Mouse (Mus musculus) midbrain, embryonic 14.5 days (tissue): ENCODE data around the gene Tle4. TPM values are rescaled to one million over a fixed set of nuclear protein-coding genes. Genes with fewer than 3 reads are reported as not detected.
A peak's percentile ranks its signal among the peaks of the same experiment; 100 is the strongest.

ENCODE experiments used
- ATAC-seq: fragments of 200-750 bp; cut with Nextera tagmentation; 2 replicates; pipeline ENCODE4 v1.8.0; 2017; ENCODE audit warnings: moderate number of reproducible peaks, moderate library complexity; ENCODE audit not compliant: low FRiP score, low TSS enrichment
- DNase-seq: peaks from one replicate; pipeline ENCODE4 v3.0.0-alpha.2; 2015
- H3K27ac ChIP-seq: fragments of 300-500 bp; sonication (generic); replicated peaks from 2 replicates; pipeline ENCODE4 v1.5.1; 2014; ENCODE audit warnings: mild to moderate bottlenecking, low read depth, low read length, moderate library complexity
- H3K27me3 ChIP-seq: fragments of 300-500 bp; sonication (generic); 2 replicates; pipeline ENCODE4 v1.6.1; 2014; ENCODE audit warnings: low read length, control low read depth, mixed read lengths; ENCODE audit not compliant: control insufficient read depth, insufficient read depth
- H3K36me3 ChIP-seq: fragments of 300-500 bp; sonication (generic); 2 replicates; pipeline ENCODE4 v1.6.1; 2014; ENCODE audit warnings: low read length, control low read depth; ENCODE audit not compliant: control insufficient read depth, insufficient read depth
- H3K4me1 ChIP-seq: fragments of 300-500 bp; sonication (generic); 2 replicates; pipeline ENCODE4 v1.6.1; 2014; ENCODE audit warnings: mild to moderate bottlenecking, antibody characterized with exemption, low read length, control low read depth; ENCODE audit not compliant: control insufficient read depth, insufficient read depth
- H3K4me2 ChIP-seq: fragments of 300-500 bp; sonication (generic); 2 replicates; pipeline ENCODE4 v1.6.1; 2014; ENCODE audit warnings: mild to moderate bottlenecking, low read length, moderate library complexity
- H3K4me3 ChIP-seq: fragments of 300-500 bp; sonication (generic); replicated peaks from 2 replicates; pipeline ENCODE4 v1.5.1; 2014; ENCODE audit warnings: low read depth, low read length
- H3K9ac ChIP-seq: fragments of 300-500 bp; sonication (generic); replicated peaks from 2 replicates; pipeline ENCODE4 v1.6.1; 2014; ENCODE audit warnings: mild to moderate bottlenecking, low read length, moderate library complexity
- H3K9me3 ChIP-seq: fragments of 300-500 bp; sonication (generic); 2 replicates; pipeline ENCODE4 v1.6.1; 2016; ENCODE audit warnings: low read length, control low read depth, mixed read lengths; ENCODE audit not compliant: control insufficient read depth
- WGBS: fragments of 180-500 bp; shearing (Covaris S2); extraction: QIAGEN DNeasy Blood & Tissue Kit; methylation state at CpG from one replicate; pipeline ENCODE4 v1.1.7; 2014; 5-methylcytosine and 5-hydroxymethylcytosine counted together
- polyA plus RNA-seq: library from polyadenylated mRNA; unstranded; fragments of >200 nt; fragmentation: Nextera tagmentation; extraction: Ambion mirVana; gene quantifications from 2 replicates; pipeline ENCODE4 v1.2.1, GENCODE M21; 2014

The Tle4 gene
- polyA plus RNA-seq, 1 experiment from 2014 or later, result 34.5 TPM

DNA sequence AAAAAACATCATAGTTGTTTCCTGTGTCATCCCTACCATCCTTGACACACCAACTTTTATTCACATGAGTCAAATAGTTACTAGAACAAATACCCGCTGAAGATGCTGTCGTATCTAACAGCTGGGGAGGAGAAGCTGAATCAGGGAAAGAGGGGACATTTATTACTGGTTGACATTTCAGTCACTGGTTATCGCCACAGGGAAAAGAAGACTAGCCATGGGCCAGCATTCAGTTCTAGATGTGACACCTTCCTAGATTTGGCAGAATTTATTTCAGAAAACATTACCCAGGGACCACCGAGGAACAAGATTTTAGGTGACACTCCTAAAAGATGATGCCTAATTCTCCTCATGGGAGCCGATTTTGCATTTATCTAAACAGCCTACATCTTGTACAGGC lies 156.0 kb downstream of the Tle4 start:
- DNase-seq (no peak), ATAC-seq (no peak)
- H3K9me3 ChIP-seq, result no peaks in the 10 kb centered on the region
- WGBS, result 94% methylated on average over 5 of the region's 5 CpGs
- 0 out of 2 replicates have a peak, but pooled peaks cover 5% of the 10 kb centered on the region for H3K4me1 ChIP-seq
- H3K36me3 ChIP-seq, result no peaks in the 10 kb centered on the region
- H3K27me3 ChIP-seq, result 0 out of 2 replicates have a peak, but pooled peaks cover 3% of the 10 kb centered on the region
- no peak overlapping the region for H3K4me2 ChIP-seq
- H3K9ac ChIP-seq, result no peak overlapping the region
- H3K27ac ChIP-seq, result no peak overlapping the region
- H3K4me3 ChIP-seq, result no peak overlapping the region

DNA sequence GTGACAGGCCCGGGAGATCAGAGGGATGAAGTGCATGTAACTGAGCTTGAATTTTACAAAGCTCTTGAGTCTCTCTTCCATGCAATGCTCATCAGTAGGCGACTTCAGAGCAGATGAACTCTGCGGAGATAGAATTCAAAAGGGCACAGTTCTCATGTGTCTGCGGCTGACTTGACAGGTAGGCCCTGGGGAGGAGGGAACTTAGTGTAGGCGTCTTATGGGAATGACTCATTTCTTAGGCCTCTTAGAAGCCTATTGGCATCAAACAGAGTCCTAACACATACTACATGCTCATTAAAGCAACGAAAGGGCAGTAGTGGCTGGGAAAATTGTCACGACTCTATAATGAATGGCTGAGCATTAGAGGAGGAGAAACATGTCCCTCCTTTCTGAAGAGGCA lies 160.6 kb downstream of the Tle4 start:
- no peak overlapping the region for H3K4me2 ChIP-seq
- H3K4me3 ChIP-seq, result no peak overlapping the region
- 36% methylated on average over 7 of the region's 7 CpGs for WGBS
- peaks cover 13% of the 10 kb centered on the region; the same call in 1 of the 2 replicates for H3K4me1 ChIP-seq
- no peak overlapping the region for H3K9ac ChIP-seq
- no peaks in the 10 kb centered on the region for H3K27me3 ChIP-seq
- DNase-seq (peak; percentile 29), ATAC-seq (no peak)
- H3K36me3 ChIP-seq, result no peaks in the 10 kb centered on the region
- no peaks in the 10 kb centered on the region for H3K9me3 ChIP-seq
- no peak overlapping the region for H3K27ac ChIP-seq

DNA sequence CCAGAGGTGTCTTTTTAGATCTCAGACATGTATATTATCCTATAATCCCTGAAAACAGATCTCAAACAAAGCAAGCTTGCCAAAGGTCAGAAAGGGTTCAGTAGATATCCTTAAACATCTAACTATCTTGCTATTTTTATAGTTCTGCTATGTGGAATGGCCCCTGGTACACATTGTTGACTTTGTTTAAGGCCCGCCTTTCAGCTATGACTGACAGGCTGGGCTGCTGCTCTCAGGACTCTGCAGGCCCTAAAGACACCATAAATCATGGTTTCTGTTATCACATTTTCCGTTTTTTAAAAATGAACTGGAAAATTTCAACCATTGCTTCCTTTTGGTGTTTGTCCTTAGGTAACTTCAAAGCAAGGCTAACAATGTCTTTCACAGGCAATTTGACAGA lies 161.3 kb downstream of the Tle4 start:
- H3K9ac ChIP-seq, result no peak overlapping the region

GRCm38 (mm10) chr19:14435681-14436376 lies 162.0 kb downstream of the Tle4 start:
- Histone ChIP-seq H3K9ac (no peak overlapping the region), H3K4me1 (peaks cover 13% of the 10 kb centered on the region; the same call in 1 of the 2 replicates), H3K9me3 (no peaks in the 10 kb centered on the region), H3K27ac (peak overlapping the region; percentile 38; the same call in 1 of the 2 replicates), H3K27me3 (no peaks in the 10 kb centered on the region), H3K4me3 (no peak overlapping the region), H3K4me2 (0 out of 2 replicates have a peak overlapping the region, but pooled peaks have one; percentile 2), H3K36me3 (no peaks in the 10 kb centered on the region)
- WGBS, result 8% methylated on average over 14 of the region's 14 CpGs
- peak; percentile 85 for ATAC-seq
- DNase-seq, result peak; percentile 77

More for the DNA sequence above, 161.3 kb downstream of the Tle4 start:
- H3K27me3 ChIP-seq, result no peaks in the 10 kb centered on the region
- DNase-seq, result no peak
- no peak overlapping the region for H3K4me3 ChIP-seq
- no peaks in the 10 kb centered on the region for H3K36me3 ChIP-seq
- H3K9me3 ChIP-seq, result no peaks in the 10 kb centered on the region
- no peak overlapping the region for H3K4me2 ChIP-seq
- 59% methylated on average over 2 of the region's 2 CpGs for WGBS
- ATAC-seq, result no peak
- H3K4me1 ChIP-seq, result peaks cover 13% of the 10 kb centered on the region; the same call in 1 of the 2 replicates
- no peak overlapping the region for H3K27ac ChIP-seq

GRCm38 (mm10) chr19:14433900-14434299 lies 164.0 kb downstream of the Tle4 start:
- WGBS, result 83% methylated on average over 4 of the region's 4 CpGs
- H3K27ac ChIP-seq, result no peak overlapping the region
- no peak overlapping the region for H3K4me2 ChIP-seq

DNA sequence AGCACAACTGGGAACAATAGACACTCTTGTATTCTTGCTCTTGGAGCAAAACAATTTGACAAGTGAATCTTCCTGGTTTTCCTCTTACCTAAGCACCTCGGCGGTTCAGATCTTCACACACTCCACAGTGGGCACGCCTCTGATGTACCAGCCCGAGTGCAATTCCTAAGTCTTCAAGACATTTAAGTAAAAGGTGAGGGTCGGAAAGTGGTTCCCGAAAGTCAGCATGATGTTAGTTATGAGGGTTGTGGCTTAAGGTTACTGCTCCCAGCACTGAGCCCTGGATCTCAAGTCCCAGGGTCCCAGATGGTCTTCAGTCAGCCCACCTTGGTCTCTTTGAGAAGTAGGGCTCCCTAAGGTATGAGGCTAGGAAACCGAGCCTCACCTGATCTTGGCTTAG lies 165.4 kb downstream of the Tle4 start:
- H3K36me3 ChIP-seq, result no peaks in the 10 kb centered on the region
- DNase-seq (no peak), ATAC-seq (no peak)
- no peaks in the 10 kb centered on the region for H3K9me3 ChIP-seq
- no peak overlapping the region for H3K4me2 ChIP-seq
- H3K4me3 ChIP-seq, result no peak overlapping the region
- H3K27me3 ChIP-seq, result no peaks in the 10 kb centered on the region
- H3K27ac ChIP-seq, result no peak overlapping the region
- H3K4me1 ChIP-seq, result peaks cover 12% of the 10 kb centered on the region; the same call in 1 of the 2 replicates
- H3K9ac ChIP-seq, result no peak overlapping the region
- 94% methylated on average over 7 of the region's 7 CpGs for WGBS

More at GRCm38 (mm10) chr19:14433900-14434299, 164.0 kb downstream of the Tle4 start:
- no peaks in the 10 kb centered on the region for H3K9me3 ChIP-seq
- ATAC-seq (no peak), DNase-seq (no peak)
- H3K4me1 ChIP-seq, result peaks cover 13% of the 10 kb centered on the region; the same call in 1 of the 2 replicates
- no peaks in the 10 kb centered on the region for H3K36me3 ChIP-seq
- H3K9ac ChIP-seq, result no peak overlapping the region
- no peak overlapping the region for H3K4me3 ChIP-seq
- no peaks in the 10 kb centered on the region for H3K27me3 ChIP-seq

- H3K4me3 ChIP-seq, result no peak overlapping the region
- ATAC-seq, result no peak
- no peak overlapping the region for H3K9ac ChIP-seq
- H3K4me1 ChIP-seq, result 0 out of 2 replicates have a peak, but pooled peaks cover 5% of the 10 kb centered on the region
- H3K27me3 ChIP-seq, result no peaks in the 10 kb centered on the region
- H3K9me3 ChIP-seq, result no peaks in the 10 kb centered on the region
- H3K27ac ChIP-seq, result no peak overlapping the region
- H3K4me2 ChIP-seq, result no peak overlapping the region
- no peak for DNase-seq
- 47% methylated on average over 6 of the region's 6 CpGs for WGBS
- no peaks in the 10 kb centered on the region for H3K36me3 ChIP-seq
Measured at GRCm38 (mm10) chr19:14426920-14427319, 170.9 kb downstream of the Tle4 start.

- no peak for DNase-seq
- Histone ChIP-seq H3K4me3 (no peak overlapping the region), H3K9ac (no peak overlapping the region), H3K4me2 (no peak overlapping the region), H3K27ac (no peak overlapping the region), H3K36me3 (no peaks in the 10 kb centered on the region), H3K9me3 (no peaks in the 10 kb centered on the region), H3K27me3 (no peaks in the 10 kb centered on the region), H3K4me1 (0 out of 2 replicates have a peak, but pooled peaks cover 5% of the 10 kb centered on the region)
- WGBS, result 73% methylated on average over 19 of the region's 19 CpGs
- ATAC-seq, result no peak
Measured at GRCm38 (mm10) chr19:14426244-14426868, 171.5 kb downstream of the Tle4 start.
